Comparison of ENCODE assay signal across 23 mouse cellular contexts in genomic region chr19:4487877-4488276, GRCm38 (mm10). TPM values are rescaled to one million over a fixed set of nuclear protein-coding genes. Genes with fewer than 3 reads are reported as not detected.
DNase-seq lines count a peak whose midpoint lies in the region; ATAC-seq and TF ChIP-seq lines count a peak whose summit lies in the region.
"Had no signal": no experiment of that assay in that cellular context is flagged by ENCODE, and none has a peak within 500 bp of the region (broad histone marks: within the 10 kb centered on the region; RNA-seq: fewer than 3 reads in every experiment).

No protein-coding gene starts in this region.

- H3K4me2 ChIP-seq in heart, postnatal 0 days (ENCODE audit: low read depth, low read length), result no peak overlapping the region
- no peak overlapping the region for H3K4me2 ChIP-seq in heart, embryonic 11.5 days
- H3K4me2 ChIP-seq in lung, postnatal 0 days (replicated peaks; ENCODE audit: low read depth, low read length), result no peak overlapping the region
- H3K4me2 ChIP-seq in myocyte (ENCODE audit: low read depth), result peak overlapping the region; percentile 18
- H3K4me2 ChIP-seq: embryonic facial prominence, embryonic 15.5 days; limb, embryonic 15.5 days had no signal

- H3K27me3 ChIP-seq in heart, postnatal 0 days (ENCODE audit: control insufficient read depth, insufficient read depth, low read length), result no peaks in the 10 kb centered on the region
- no peaks in the 10 kb centered on the region for H3K27me3 ChIP-seq in heart, embryonic 11.5 days (ENCODE audit: control insufficient read depth, insufficient read depth, low read length)
- no peaks in the 10 kb centered on the region for H3K27me3 ChIP-seq in lung, postnatal 0 days (replicated peaks; ENCODE audit: insufficient read depth, low read length)
- no peaks in the 10 kb centered on the region for H3K27me3 ChIP-seq in myocyte (ENCODE audit: control insufficient read depth, insufficient read depth, insufficient read length)
- H3K27me3 ChIP-seq: embryonic facial prominence, embryonic 15.5 days; limb, embryonic 15.5 days had no signal

- no peak overlapping the region for H3K9ac ChIP-seq in heart, postnatal 0 days (replicated peaks; ENCODE audit: low read depth, low read length)
- H3K9ac ChIP-seq in heart, embryonic 11.5 days (ENCODE audit: low read depth, low read length), result no peak overlapping the region
- H3K9ac ChIP-seq in lung, postnatal 0 days (replicated peaks; ENCODE audit: low read depth), result no peak overlapping the region
- H3K9ac ChIP-seq: embryonic facial prominence, embryonic 15.5 days; forebrain, postnatal 0 days; limb, embryonic 15.5 days had no signal

- DNase-seq in heart, postnatal 0 days (ENCODE audit: low spot score), result no peak
- peak; percentile 59 to 70 for DNase-seq in lung, adult 18-20 months
- DNase-seq in lung, postnatal 0 days (ENCODE audit: low spot score), result peak; percentile 22
- DNase-seq in adrenal gland, postnatal 25 days, result no peak
- DNase-seq in kidney, adult 18-20 months, result no peak
- DNase-seq: B cell, adult 2 months; cerebellum, adult 9-10 months; forebrain, postnatal 0 days; kidney, adult 2 months; kidney, postnatal 10 days; right cerebral cortex, postnatal 4 days; thymus, postnatal 25 days had no signal

- 27% methylated on average over 2 of the region's 2 CpGs for WGBS in heart, postnatal 0 days
- WGBS in heart, embryonic 11.5 days (ENCODE audit: insufficient replicate concordance), result 57% methylated on average over 2 of the region's 2 CpGs
- 32% methylated on average over 2 of the region's 2 CpGs for WGBS in lung, postnatal 0 days

- H3K4me1 ChIP-seq in heart, postnatal 0 days (ENCODE audit: control insufficient read depth, insufficient read depth), result no peaks in the 10 kb centered on the region; the same call in 1 of the 2 replicates
- 0 out of 2 replicates have a peak, but pooled peaks cover 5% of the 10 kb centered on the region for H3K4me1 ChIP-seq in heart, embryonic 11.5 days (ENCODE audit: control insufficient read depth, insufficient read depth, low read length)
- H3K4me1 ChIP-seq in lung, postnatal 0 days (ENCODE audit: insufficient read depth, low read depth, low read length), result no peaks in the 10 kb centered on the region
- H3K4me1 ChIP-seq: embryonic facial prominence, embryonic 15.5 days had no signal

- no peak for TF ChIP-seq EP300 in heart, postnatal 0 days (IDR thresholded peaks at IDR 0.05; ENCODE audit: low read depth)
- TF ChIP-seq EP300 in lung, postnatal 0 days (IDR thresholded peaks at IDR 0.05), result no peak

- H3K27ac ChIP-seq in heart, postnatal 0 days (ENCODE audit: low read depth), result no peak overlapping the region
- no peak overlapping the region for H3K27ac ChIP-seq in heart, embryonic 11.5 days (ENCODE audit: low read depth, low read length)
- H3K27ac ChIP-seq in lung, postnatal 0 days (ENCODE audit: low read length), result no peak overlapping the region
- H3K27ac ChIP-seq: embryonic facial prominence, embryonic 15.5 days; limb, embryonic 15.5 days had no signal

- H3K36me3 ChIP-seq in heart, postnatal 0 days (replicated peaks; ENCODE audit: control insufficient read depth, insufficient read depth, low read length), result no peaks in the 10 kb centered on the region
- no peaks in the 10 kb centered on the region for H3K36me3 ChIP-seq in heart, embryonic 11.5 days (ENCODE audit: control insufficient read depth, insufficient read depth, low read length)
- H3K36me3 ChIP-seq in lung, postnatal 0 days (ENCODE audit: insufficient read depth, low read length), result no peaks in the 10 kb centered on the region
- no peaks in the 10 kb centered on the region for H3K36me3 ChIP-seq in myocyte (ENCODE audit: control insufficient read depth, insufficient read depth)
- H3K36me3 ChIP-seq: embryonic facial prominence, embryonic 15.5 days; limb, embryonic 15.5 days had no signal

- TF ChIP-seq POLR2A in myocyte (IDR thresholded peaks at IDR 0.05; ENCODE audit: insufficient read length, low read depth), result no peak

- H3ac ChIP-seq in myocyte (ENCODE audit: control insufficient read depth, insufficient read length), result no peak overlapping the region

- no peak overlapping the region for H3K4me3 ChIP-seq in heart, postnatal 0 days (ENCODE audit: low read depth, low read length)
- no peak overlapping the region for H3K4me3 ChIP-seq in heart, embryonic 11.5 days (ENCODE audit: low read depth, low read length)
- H3K4me3 ChIP-seq in lung, postnatal 0 days (ENCODE audit: low read depth, low read length), result no peak overlapping the region
- no peak overlapping the region for H3K4me3 ChIP-seq in myocyte
- H3K4me3 ChIP-seq: embryonic facial prominence, embryonic 15.5 days; limb, embryonic 15.5 days had no signal

- no peak for TF ChIP-seq CTCF in heart, postnatal 0 days (IDR thresholded peaks at IDR 0.05; ENCODE audit: low read depth)
- TF ChIP-seq CTCF in lung, postnatal 0 days (IDR thresholded peaks at IDR 0.05), result no peak

- no peaks in the 10 kb centered on the region for H3K79me2 ChIP-seq in myocyte (ENCODE audit: control insufficient read depth, insufficient read depth)

- no peaks in the 10 kb centered on the region for H3K9me3 ChIP-seq in heart, postnatal 0 days (replicated peaks; ENCODE audit: control insufficient read depth, low read length)
- no peaks in the 10 kb centered on the region for H3K9me3 ChIP-seq in heart, embryonic 11.5 days (replicated peaks; ENCODE audit: control insufficient read depth, low read length)
- H3K9me3 ChIP-seq in lung, postnatal 0 days (ENCODE audit: low read length), result no peaks in the 10 kb centered on the region
- H3K9me3 ChIP-seq: embryonic facial prominence, embryonic 15.5 days; limb, embryonic 15.5 days had no signal

- ATAC-seq in heart, postnatal 0 days (ENCODE audit: insufficient read depth, low read depth), result peak; percentile 53; the same call in 1 of the 2 replicates
- no peak for ATAC-seq in heart, embryonic 11.5 days (replicated peaks; ENCODE audit: insufficient number of reproducible peaks, low FRiP score, low TSS enrichment)
- peak; percentile 66 for ATAC-seq in lung, postnatal 0 days
- ATAC-seq: forebrain, postnatal 0 days had no signal

TF ChIP-seq in myocyte, 11 proteins besides CTCF, POLR2A, EP300 and RAD21:
- TF ChIP-seq TCF12 (IDR thresholded peaks at IDR 0.05; ENCODE audit: insufficient read depth, poor library complexity, severe bottlenecking) (peak; percentile 31), E2F4 (IDR thresholded peaks at IDR 0.05; ENCODE audit: insufficient read depth) (no peak), REST (IDR thresholded peaks at IDR 0.05; ENCODE audit: insufficient read depth, insufficient read length) (no peak), MYOD1 (IDR thresholded peaks at IDR 0.05; ENCODE audit: control insufficient read depth in 1 of 3, insufficient read length in 2 of 3, low read depth in 2 of 3) (peak; percentile 5 to 84 (median 65)), CEBPB (IDR thresholded peaks at IDR 0.05; ENCODE audit: insufficient read depth, poor library complexity, severe bottlenecking) (no peak), USF1 (IDR thresholded peaks at IDR 0.05; ENCODE audit: low read depth) (no peak), MYOG (IDR thresholded peaks at IDR 0.05; ENCODE audit: control insufficient read depth in 1 of 3, insufficient read depth in 1 of 3, insufficient read length in 2 of 3, low read depth in 2 of 3) (peak in 2 of 3 experiments; percentile 69 to 83), SRF (IDR thresholded peaks at IDR 0.05; ENCODE audit: control insufficient read depth, insufficient read length, low read depth) (no peak), TCF3 (IDR thresholded peaks at IDR 0.05; ENCODE audit: insufficient read length, low read depth) (no peak), MAX (IDR thresholded peaks at IDR 0.05; ENCODE audit: low read depth) (no peak), POLR2AphosphoS2 (IDR thresholded peaks at IDR 0.05; ENCODE audit: insufficient read length, low read depth) (no peak)

RNA-seq across cellular contexts. Expression of gene 2010003K11Rik, which starts 10.5 kb away (rescaled TPM):
- not detected in 2 replicates for total RNA-seq in heart, postnatal 0 days (2014; rRNA removed; ENCODE audit: low replicate concordance)
- not detected in 2 replicates for polyA plus RNA-seq in heart, postnatal 0 days (2015; fragmentation: Nextera tagmentation; extraction: Ambion mirVana)
- not detected in 2 replicates for polyA plus RNA-seq in heart, embryonic 11.5 days (2014; fragmentation: Nextera tagmentation; extraction: Ambion mirVana)
- 0.12 and 0.20 TPM in 2 replicates for polyA plus RNA-seq in lung, postnatal 0 days (2015; fragmentation: Nextera tagmentation; extraction: Ambion mirVana)
- polyA plus RNA-seq in myocyte (2012; fragmentation: generic; extraction: Trizol), result 0.05 TPM
- 22.0 and 34.8 TPM in 2 replicates for total RNA-seq in adrenal gland, postnatal 25 days (2021)
- total RNA-seq: forebrain, postnatal 0 days; layer of hippocampus, adult 18-20 months; layer of hippocampus, postnatal 25 days; left cerebral cortex, postnatal 10 days; midbrain, postnatal 0 days had no signal
- polyA plus RNA-seq: embryonic facial prominence, embryonic 15.5 days; forebrain, postnatal 0 days; heart, embryonic 14.5 days; hindbrain, embryonic 11.5 days; limb, embryonic 15.5 days; midbrain, postnatal 0 days; neural tube, embryonic 11.5 days had no signal

RNA-seq across cellular contexts. Expression of gene Syt12, which starts 10.6 kb away (rescaled TPM):
- total RNA-seq in heart, postnatal 0 days (2014; rRNA removed; ENCODE audit: low replicate concordance), result 2.8 TPM in 2 replicates
- polyA plus RNA-seq in heart, postnatal 0 days (2015; fragmentation: Nextera tagmentation; extraction: Ambion mirVana), result 0.26 and 0.46 TPM in 2 replicates
- 0.72 and 1.3 TPM in 2 replicates for polyA plus RNA-seq in heart, embryonic 11.5 days (2014; fragmentation: Nextera tagmentation; extraction: Ambion mirVana)
- polyA plus RNA-seq in lung, postnatal 0 days (2015; fragmentation: Nextera tagmentation; extraction: Ambion mirVana), result 1.0 and 1.3 TPM in 2 replicates
- 22.3 TPM for polyA plus RNA-seq in myocyte (2012; fragmentation: generic; extraction: Trizol)
- total RNA-seq in adrenal gland, postnatal 25 days (2021), result 62.2 and 66.7 TPM in 2 replicates

RNA-seq across cellular contexts. Expression of gene Pcx, which starts 22.4 kb away (rescaled TPM):
- total RNA-seq in heart, postnatal 0 days (2014; rRNA removed; ENCODE audit: low replicate concordance), result 12.4 and 13.8 TPM in 2 replicates
- 4.7 and 5.2 TPM in 2 replicates for polyA plus RNA-seq in heart, postnatal 0 days (2015; fragmentation: Nextera tagmentation; extraction: Ambion mirVana)
- polyA plus RNA-seq in heart, embryonic 11.5 days (2014; fragmentation: Nextera tagmentation; extraction: Ambion mirVana), result 12.8 and 13.9 TPM in 2 replicates
- 38.6 and 40.9 TPM in 2 replicates for polyA plus RNA-seq in lung, postnatal 0 days (2015; fragmentation: Nextera tagmentation; extraction: Ambion mirVana)
- polyA plus RNA-seq in myocyte (2012; fragmentation: generic; extraction: Trizol), result 16.3 TPM
- total RNA-seq in adrenal gland, postnatal 25 days (2021), result 488 and 620 TPM in 2 replicates

RNA-seq across cellular contexts. Expression of gene Rhod, which starts 48.6 kb away (rescaled TPM):
- total RNA-seq in heart, postnatal 0 days (2014; rRNA removed; ENCODE audit: low replicate concordance), result 24.3 and 35.0 TPM in 2 replicates
- polyA plus RNA-seq in heart, postnatal 0 days (2015; fragmentation: Nextera tagmentation; extraction: Ambion mirVana), result 16.0 and 18.4 TPM in 2 replicates
- 28.5 and 31.1 TPM in 2 replicates for polyA plus RNA-seq in heart, embryonic 11.5 days (2014; fragmentation: Nextera tagmentation; extraction: Ambion mirVana)
- 25.0 and 25.1 TPM in 2 replicates for polyA plus RNA-seq in lung, postnatal 0 days (2015; fragmentation: Nextera tagmentation; extraction: Ambion mirVana)
- 51.1 TPM for polyA plus RNA-seq in myocyte (2012; fragmentation: generic; extraction: Trizol)
- 26.8 and 30.4 TPM in 2 replicates for total RNA-seq in adrenal gland, postnatal 25 days (2021)

Comparison
In these comparisons a context has a peak if more than half of its experiments do, and no peak if none do; other contexts are left out.
1. DNase-seq: peak in lung, adult 18-20 months (2 of 2) and lung, postnatal 0 days (single experiment); none in heart, postnatal 0 days (single experiment), adrenal gland, postnatal 25 days (single experiment) and kidney, adult 18-20 months (single experiment).
2. RNA of gene Syt12, which starts 10.6 kb away (polyA plus RNA-seq): 22.3 TPM in myocyte (single experiment); 1.0 to 1.3 TPM in lung, postnatal 0 days, 0.72 to 1.3 TPM in heart, embryonic 11.5 days and 0.26 to 0.46 TPM in heart, postnatal 0 days; every median in the first group is over 10 times any median in the second.